Mouse (Mus musculus) ES-Bruce4 (cell line): ENCODE measurements around the gene March5. TPM values are rescaled to one million over a fixed set of nuclear protein-coding genes. Genes with fewer than 3 reads are reported as not detected.
"Not testable (repeated sequence)": the region's sequence is repeated elsewhere in the genome, so short reads cannot be mapped to it uniquely, and the experiment has no call there.

Experiments
- H3K27ac ChIP-seq: 2 replicates; pipeline ENCODE4 v1.5.1; 2012; ENCODE audit warnings: low read length, inconsistent platforms; ENCODE audit not compliant: insufficient read depth
- H3K27me3 ChIP-seq: 2 replicates; pipeline ENCODE4 v1.6.1; 2012; ENCODE audit warnings: mild to moderate bottlenecking, low read length, inconsistent platforms; ENCODE audit not compliant: control insufficient read depth, poor library complexity, insufficient read depth, severe bottlenecking
- H3K36me3 ChIP-seq: 2 replicates; pipeline ENCODE4 v1.6.1; 2012; ENCODE audit warnings: inconsistent platforms, mild to moderate bottlenecking, low read length, moderate library complexity; ENCODE audit not compliant: control insufficient read depth, poor library complexity, insufficient read depth, severe bottlenecking
- H3K4me1 ChIP-seq: one replicate; pipeline ENCODE4 v1.8.1; 2011; ENCODE audit warnings: low read length; ENCODE audit not compliant: control insufficient read depth, insufficient read depth
- H3K4me3 ChIP-seq: 2 replicates; pipeline ENCODE4 v1.5.1; 2011; ENCODE audit warnings: low read depth, mild to moderate bottlenecking, low read length
- H3K9ac ChIP-seq: 2 replicates; pipeline ENCODE4 v1.6.1; 2012; ENCODE audit warnings: low read depth, mild to moderate bottlenecking, inconsistent platforms; ENCODE audit not compliant: poor library complexity, severe bottlenecking
- H3K9me3 ChIP-seq: replicated peaks from 2 replicates; pipeline ENCODE4 v1.6.1; 2012; ENCODE audit warnings: mild to moderate bottlenecking, low read length, inconsistent platforms; ENCODE audit not compliant: control insufficient read depth, poor library complexity, insufficient read depth, severe bottlenecking
- CTCF ChIP-seq: IDR thresholded peaks from one replicate; pipeline ENCODE4 v1.8.1; 2011; ENCODE audit warnings: low read depth, low read length
- EP300 ChIP-seq: IDR thresholded peaks from 2 replicates; pipeline ENCODE4 v1.6.1; 2011; ENCODE audit warnings: low read depth, low read length; ENCODE audit not compliant: insufficient read depth
- POLR2A ChIP-seq: IDR thresholded peaks from one replicate; pipeline ENCODE4 v1.8.1; 2011; ENCODE audit warnings: low read length; ENCODE audit not compliant: insufficient read depth
- polyA plus RNA-seq: library from polyadenylated mRNA; stranded (reverse); fragments of >200 nt; gene quantifications from 2 replicates; pipeline ENCODE4 v1.2.4, GENCODE M21; 2011; ENCODE audit warnings: low read depth; ENCODE audit not compliant: missing spikeins, insufficient read depth, insufficient read length

Gene March5
- polyA plus RNA-seq, 1 experiment: 194 TPM

- Histone ChIP-seq H3K27me3 (no peaks in the 10 kb centered on the region), H3K9ac (no peak overlapping the region), H3K36me3 (peaks cover 49% of the 10 kb centered on the region), H3K4me3 (no peak overlapping the region), H3K9me3 (no peaks in the 10 kb centered on the region), H3K27ac (no peak overlapping the region), H3K4me1 (no peaks in the 10 kb centered on the region)
- TF ChIP-seq EP300: no peak
- TF ChIP-seq POLR2A: no peak
- no peak for TF ChIP-seq CTCF
Measured at GRCm38 (mm10) chr19:37211416-37211815, 4.1 kb downstream of the March5 start.

- H3K9ac ChIP-seq: no peak overlapping the region
- H3K4me1 ChIP-seq: no peaks in the 10 kb centered on the region
- no peak overlapping the region for H3K27ac ChIP-seq
- no peak overlapping the region for H3K4me3 ChIP-seq
- peaks cover 73% of the 10 kb centered on the region for H3K36me3 ChIP-seq
- H3K9me3 ChIP-seq: no peaks in the 10 kb centered on the region
- no peaks in the 10 kb centered on the region for H3K27me3 ChIP-seq
- no peak for TF ChIP-seq POLR2A
Measured at GRCm38 (mm10) chr19:37214711-37215110, 7.4 kb downstream of the March5 start.

GRCm38 (mm10) chr19:37225197-37225862 lies 18.0 kb downstream of the March5 start:
- Histone ChIP-seq H3K9me3 (no peaks in the 10 kb centered on the region), H3K27me3 (no peaks in the 10 kb centered on the region), H3K4me1 (no peaks in the 10 kb centered on the region), H3K4me3 (no peak overlapping the region), H3K27ac (no peak overlapping the region), H3K36me3 (peaks cover 11% of the 10 kb centered on the region), H3K9ac (no peak overlapping the region)
- no peak for TF ChIP-seq POLR2A
- TF ChIP-seq CTCF: no peak
- TF ChIP-seq EP300: no peak

GRCm38 (mm10) chr19:37232598-37232997 lies 25.3 kb downstream of the March5 start:
- not testable (repeated sequence) for H3K4me1 ChIP-seq, H3K4me3 ChIP-seq, H3K27ac ChIP-seq, H3K9me3 ChIP-seq, H3K36me3 ChIP-seq, H3K27me3 ChIP-seq, H3K9ac ChIP-seq

- Histone ChIP-seq H3K36me3 (no peaks in the 10 kb centered on the region), H3K9me3 (no peaks in the 10 kb centered on the region), H3K27ac (no peak overlapping the region), H3K4me3 (peak overlapping the region; percentile 66), H3K27me3 (no peaks in the 10 kb centered on the region), H3K9ac (0 out of 2 replicates have a peak overlapping the region, but pooled peaks have one; percentile 1), H3K4me1 (peaks cover 1% of the 10 kb centered on the region)
- no peak for TF ChIP-seq POLR2A
- no peak for TF ChIP-seq EP300
- no peak for TF ChIP-seq CTCF
Measured at GRCm38 (mm10) chr19:37233561-37234539, 26.5 kb downstream of the March5 start.

- Histone ChIP-seq H3K27ac (no peak overlapping the region), H3K4me3 (no peak overlapping the region), H3K4me1 (peaks cover 1% of the 10 kb centered on the region), H3K36me3 (no peaks in the 10 kb centered on the region), H3K9me3 (no peaks in the 10 kb centered on the region), H3K27me3 (no peaks in the 10 kb centered on the region), H3K9ac (no peak overlapping the region)
- TF ChIP-seq POLR2A (no peak), CTCF (no peak), EP300 (no peak)
Measured at GRCm38 (mm10) chr19:37235818-37236217, 28.5 kb downstream of the March5 start.
